Mouse (Mus musculus) right cerebral cortex, adult 2 months (tissue): ENCODE data around the gene Lmf1.

Experiments
- DNase-seq, 2 experiments: peaks; one replicate each; pipeline ENCODE4 v3.0.0; 2021 to 2022; ENCODE audit warnings: low spot score in 2 of 2

The Lmf1 gene

DNA sequence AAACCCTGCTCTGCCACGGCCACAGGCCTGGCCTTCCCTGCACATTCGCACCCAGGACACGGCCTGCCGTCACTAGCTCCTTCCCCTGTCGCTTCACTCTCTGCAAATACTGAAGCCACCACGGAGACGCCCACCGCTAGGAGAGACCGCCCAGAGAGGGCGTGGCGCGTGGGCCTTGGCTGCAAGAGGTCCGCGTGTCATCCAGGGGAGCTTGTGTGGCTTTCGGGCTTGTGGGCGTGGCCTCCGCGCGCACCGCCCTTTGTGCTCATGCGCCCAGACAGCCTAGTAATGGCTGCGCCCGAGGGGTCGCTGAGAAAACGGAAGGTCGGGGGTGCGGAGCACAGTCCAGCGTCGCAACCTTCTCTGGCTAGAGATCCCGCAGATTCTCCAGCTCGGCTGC, at the start of gene Lmf1:
TSS of gene Lmf1 (plus strand) at position 166 of the 400 bp plus-strand sequence.
- DNase-seq: peak; percentile 94 to 96

GRCm38 (mm10) chr17:25530357-25531022, 48.4 kb upstream of the Lmf1 start:
- no peak for DNase-seq

DNA sequence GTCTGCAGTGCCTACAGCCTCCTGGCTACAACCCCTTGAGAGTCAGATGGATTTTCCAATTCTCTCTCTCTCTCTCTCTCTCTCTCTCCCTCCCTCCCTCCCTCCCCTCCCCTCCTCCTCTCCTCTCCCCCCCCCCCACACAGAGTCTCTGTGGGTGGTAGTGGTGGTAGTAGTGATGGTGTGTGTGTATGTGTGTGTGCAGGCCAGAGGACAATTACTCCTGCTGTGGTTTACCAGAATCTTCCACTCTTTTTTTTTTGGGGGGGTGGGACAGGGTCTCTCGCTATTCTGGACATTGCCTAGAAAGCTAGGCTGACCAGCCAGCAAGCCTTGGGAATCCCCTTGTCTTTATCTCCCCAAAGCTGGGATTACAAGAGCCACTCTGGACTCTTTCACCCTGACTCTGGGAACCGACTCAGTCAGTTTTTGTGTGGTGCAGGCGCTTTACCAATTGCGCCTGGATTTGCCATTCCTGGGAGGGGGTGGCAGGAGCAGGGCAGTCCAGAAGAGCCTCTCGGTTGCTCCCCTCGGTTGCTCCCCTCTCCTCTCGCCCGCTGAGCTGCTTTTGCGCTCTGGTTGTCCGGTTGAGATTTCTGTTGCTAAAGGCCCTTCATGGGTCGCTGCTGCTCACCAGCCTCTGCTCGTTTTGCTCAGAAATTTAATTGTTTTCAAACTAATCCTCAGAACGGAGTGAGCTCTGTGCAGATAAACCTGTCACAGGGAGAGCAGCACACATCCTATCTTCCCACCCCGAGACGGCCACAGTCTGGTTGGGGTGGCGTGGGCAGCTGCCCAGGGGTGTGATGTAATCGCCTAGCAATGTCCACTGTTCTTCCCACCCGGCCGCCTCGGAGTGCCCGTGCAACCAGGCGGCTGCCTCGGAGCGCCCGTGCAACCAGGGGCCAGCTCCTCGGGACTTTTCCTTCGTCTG, 39.7 kb upstream of the Lmf1 start:
- DNase-seq: peak; percentile 37 to 49

GRCm38 (mm10) chr17:25540731-25541130, 38.2 kb upstream of the Lmf1 start:
- no peak for DNase-seq

GRCm38 (mm10) chr17:25541768-25542167, 37.1 kb upstream of the Lmf1 start:
- DNase-seq: no peak

DNA sequence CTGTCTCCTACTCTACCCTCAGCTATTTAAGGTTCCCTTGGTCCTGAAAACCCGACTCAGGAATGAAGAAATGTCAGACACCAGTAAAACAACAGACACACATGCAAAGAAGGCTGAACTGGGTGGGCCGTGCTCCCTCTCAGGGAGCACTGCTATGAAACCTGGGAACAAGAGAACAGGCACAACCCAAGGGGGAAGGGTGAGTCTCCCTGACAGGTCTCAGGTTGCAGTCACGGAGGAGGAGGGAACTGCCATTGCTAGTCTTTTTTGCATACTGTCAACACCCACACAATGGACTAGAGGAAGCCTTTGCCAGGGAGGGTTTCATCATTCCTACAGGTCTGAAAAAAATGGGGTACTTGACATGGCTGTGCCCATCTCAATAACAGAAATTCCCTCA, 31.9 kb upstream of the Lmf1 start:
- DNase-seq: no peak

- no peak for DNase-seq
Observed at GRCm38 (mm10) chr17:25550020-25550419, 28.9 kb upstream of the Lmf1 start.

DNA sequence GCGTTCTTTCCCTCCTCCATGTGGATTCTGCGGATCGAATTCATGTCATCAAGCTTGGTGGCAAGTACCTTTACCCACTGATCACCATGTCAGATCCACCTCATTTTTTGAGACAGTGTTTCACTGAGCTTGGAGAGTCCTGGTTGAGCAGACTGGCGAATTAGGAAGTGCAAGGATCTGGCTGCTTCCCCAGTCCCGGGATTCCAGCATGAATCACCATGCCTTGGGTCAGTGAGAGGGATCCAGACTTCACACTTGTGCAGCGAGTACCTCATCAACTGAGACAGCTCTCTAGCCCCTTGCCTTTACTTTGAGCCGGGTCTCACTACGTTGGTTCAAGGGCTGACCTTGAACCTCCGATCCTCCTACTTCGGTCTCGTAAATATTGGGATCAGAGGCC, 27.6 kb upstream of the Lmf1 start:
- no peak for DNase-seq

- no peak for DNase-seq
Observed at GRCm38 (mm10) chr17:25555159-25555558, 23.7 kb upstream of the Lmf1 start.

GRCm38 (mm10) chr17:25555666-25556629, 22.9 kb upstream of the Lmf1 start:
- DNase-seq: peak; percentile 89 to 92

DNA sequence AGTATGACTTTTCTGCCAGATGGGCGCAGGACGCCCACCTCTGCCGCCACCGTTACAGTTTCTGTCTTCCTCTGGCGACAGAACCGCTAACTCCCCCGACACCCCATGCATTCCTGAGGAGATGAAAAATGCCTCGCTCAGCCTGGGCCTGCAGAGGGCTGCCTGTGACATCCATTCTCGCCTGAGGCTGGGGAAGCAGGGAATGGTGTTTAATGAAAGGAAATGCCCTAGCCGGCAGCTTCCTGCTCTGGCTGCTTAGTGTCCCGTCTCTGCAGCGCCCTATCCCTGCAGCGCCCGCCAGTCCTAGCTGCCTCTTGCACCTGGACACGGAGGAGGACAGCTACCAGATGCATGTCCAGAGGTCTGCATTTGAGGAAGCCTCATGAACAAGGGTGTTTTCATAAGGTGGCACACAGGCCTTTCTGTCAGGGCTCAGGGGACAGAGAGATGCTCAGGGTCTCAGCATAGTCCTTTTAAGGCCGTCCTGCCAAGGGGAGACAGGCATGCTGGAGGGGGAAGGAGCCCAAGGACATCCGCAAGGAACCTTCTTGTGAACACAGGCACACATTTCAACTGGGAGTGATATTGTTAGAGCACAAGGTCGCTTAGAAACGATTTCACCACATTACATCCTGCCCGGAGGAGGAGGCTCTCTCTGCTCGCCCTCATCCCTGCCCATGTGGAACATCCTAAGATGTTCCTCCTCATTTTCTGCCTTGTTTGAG, 22.1 kb upstream of the Lmf1 start:
- no peak for DNase-seq

DNA sequence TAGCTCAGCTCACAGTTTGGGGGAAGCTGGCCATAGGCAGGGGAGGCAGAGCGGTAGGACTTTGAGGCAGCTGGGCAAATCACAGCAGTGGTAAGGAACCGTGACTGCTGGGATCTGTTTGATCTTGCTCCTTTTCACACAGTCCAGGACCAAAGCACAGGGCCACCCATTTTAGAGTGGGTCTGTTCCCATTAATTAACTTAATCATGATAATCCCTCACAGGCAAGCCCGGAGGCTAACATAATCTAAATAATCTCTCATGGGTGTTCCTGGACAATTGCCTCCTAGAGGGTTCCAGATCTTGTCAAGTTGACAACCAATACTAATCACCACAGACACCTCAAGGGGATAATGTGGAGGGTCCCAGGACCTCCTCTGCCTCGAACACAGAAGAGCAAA, 19.3 kb upstream of the Lmf1 start:
- no peak for DNase-seq

DNA sequence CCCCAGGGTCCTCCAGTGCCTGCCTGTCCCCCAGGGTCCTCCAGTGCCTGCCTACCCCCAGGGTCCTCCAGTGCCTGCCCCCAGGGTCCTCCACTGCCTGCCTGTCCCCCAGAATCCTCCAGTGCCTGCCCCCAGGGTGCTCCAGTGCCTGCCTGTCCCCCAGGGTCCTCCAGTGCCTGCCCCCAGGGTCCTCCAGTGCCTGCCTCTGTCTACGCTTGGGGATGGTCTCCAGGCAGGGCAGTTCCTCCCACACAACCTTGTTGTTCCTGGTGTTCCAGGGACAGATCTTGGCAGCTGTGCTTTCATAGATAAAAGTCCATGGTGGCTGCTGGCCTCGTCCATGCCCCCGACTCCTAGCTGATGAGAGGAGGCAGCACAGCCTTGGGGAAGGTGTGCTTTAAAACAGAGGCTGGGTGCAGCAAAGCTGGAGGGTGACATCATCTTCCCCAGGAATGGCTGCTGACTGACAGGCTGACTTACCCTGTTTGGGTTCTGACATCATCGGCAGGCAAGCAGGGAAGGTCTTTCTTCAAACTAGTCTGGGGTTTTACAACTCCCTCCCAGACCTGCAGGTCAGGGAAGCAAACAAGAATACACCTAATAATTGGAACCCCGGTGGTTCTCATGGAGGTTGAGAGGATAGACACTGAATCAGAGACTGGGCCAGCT, 18.2 kb upstream of the Lmf1 start:
- DNase-seq: no peak

GRCm38 (mm10) chr17:25561223-25562028, 17.5 kb upstream of the Lmf1 start:
- peak; percentile 49 to 66 for DNase-seq

DNA sequence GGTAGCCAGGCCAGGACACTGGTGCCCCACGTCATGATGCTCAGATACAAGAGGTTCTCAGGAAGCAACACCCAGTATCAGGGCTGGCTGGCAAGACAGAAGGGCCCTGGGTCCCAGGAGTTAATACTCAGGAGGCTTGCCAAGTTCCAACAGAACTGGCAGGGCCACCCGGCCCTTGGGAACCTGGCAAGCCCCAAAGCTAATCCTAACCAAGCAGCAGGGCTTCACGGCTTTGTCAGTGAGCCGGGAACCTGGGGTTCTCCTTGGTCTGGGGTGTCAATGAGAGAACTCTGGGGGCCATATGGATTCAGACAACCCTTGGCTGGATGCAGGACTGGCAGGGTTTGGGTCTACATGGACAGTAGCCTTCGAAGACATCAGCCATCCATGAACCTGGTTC, 14.4 kb upstream of the Lmf1 start:
- DNase-seq: peak in 1 of 2 experiments; percentile 47

- peak; percentile 28 to 52 for DNase-seq
Observed at GRCm38 (mm10) chr17:25565244-25565643, 13.6 kb upstream of the Lmf1 start.

GRCm38 (mm10) chr17:25565860-25566600, 12.9 kb upstream of the Lmf1 start:
- peak in 1 of 2 experiments; percentile 53 for DNase-seq

DNA sequence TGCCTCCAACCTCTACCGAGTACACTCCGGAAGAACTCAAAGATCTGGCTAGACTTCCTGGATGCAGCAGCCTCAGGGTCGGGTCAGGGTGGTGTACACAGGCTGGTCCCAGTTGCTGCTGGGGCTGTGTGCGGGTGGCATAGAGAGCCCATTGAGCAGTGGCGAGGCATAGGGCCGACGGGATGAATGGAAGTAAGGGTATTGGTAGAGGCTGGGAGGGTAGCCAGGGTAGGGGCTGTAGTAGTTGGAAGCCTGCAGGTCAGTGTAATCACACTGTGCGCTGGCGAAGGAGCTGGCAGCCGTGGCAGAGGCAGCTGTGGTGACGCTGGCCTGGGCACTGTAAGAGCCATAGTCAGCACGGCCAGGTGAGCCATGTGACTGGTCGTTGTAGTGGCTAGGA, 11.6 kb upstream of the Lmf1 start:
- DNase-seq: peak; percentile 26 to 47

DNA sequence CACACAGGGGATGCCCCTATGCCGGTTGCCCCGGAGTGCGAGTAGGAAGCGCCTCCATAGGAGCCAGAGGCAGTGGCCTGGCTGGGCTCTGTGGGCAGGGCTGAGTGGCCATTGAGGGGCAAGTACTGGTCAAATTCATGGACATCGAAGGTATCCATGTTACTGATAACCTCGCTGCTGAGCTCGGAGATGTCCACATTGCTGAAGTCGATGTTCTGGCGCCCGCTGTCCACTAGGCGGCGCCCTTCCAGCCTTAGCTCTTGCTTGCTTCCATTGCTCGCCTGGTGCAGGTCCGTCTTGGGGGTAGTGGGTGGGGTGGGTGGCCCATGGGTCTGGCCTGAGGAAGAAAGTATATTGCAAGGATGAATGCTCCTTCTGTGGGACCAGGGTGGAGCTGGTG, 11.1 kb upstream of the Lmf1 start:
- peak; percentile 85 to 89 for DNase-seq
